Comparison of ENCODE assay signal across 8 mouse cellular contexts in the genomic region with DNA sequence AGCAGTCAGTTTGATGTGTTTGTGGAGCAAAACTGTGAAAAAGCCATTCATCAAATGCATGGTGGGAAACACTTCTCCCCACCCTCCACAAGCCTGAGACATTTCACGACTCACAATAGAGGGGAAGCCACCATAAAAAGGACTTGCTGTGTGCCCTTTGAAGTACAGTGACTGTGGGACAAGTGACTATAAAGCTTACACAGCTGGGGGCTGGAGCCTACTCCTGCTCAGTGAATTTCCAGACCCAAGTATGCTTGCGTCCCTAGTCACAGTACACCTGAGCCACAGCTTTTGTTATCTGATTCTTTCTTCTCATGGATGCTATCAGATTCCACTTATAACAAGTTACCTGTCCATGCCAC.
DNase-seq lines count a peak whose midpoint lies in the region; ATAC-seq lines count a peak whose summit lies in the region.

No protein-coding gene starts in this region.

- intact Hi-C loops in gastrocnemius, postnatal 14 days (cut with DNase I; ENCODE audit: low total_unique reads) = no loop called here

- WGBS in heart, embryonic 14.5 days = 63% methylated on average over 2 of the region's 2 CpGs
- 10% methylated on average over 2 of the region's 2 CpGs for whole genome bisulfite sequencing in limb, embryonic 11.5 days

- peak overlapping the region; percentile 42; the same call in 1 of the 2 replicates for H3K4me2 ChIP-seq in heart, embryonic 14.5 days (ENCODE audit: low read length)
- no peak overlapping the region; the same call in 1 of the 2 replicates for H3K4me2 ChIP-seq in limb, embryonic 11.5 days (ENCODE audit: low read depth, severe bottlenecking)

- H3K36me3 ChIP-seq in heart, embryonic 14.5 days (ENCODE audit: control insufficient read depth, insufficient read depth, low read length) = no peaks in the 10 kb centered on the region
- H3K36me3 ChIP-seq in limb, embryonic 11.5 days (ENCODE audit: control insufficient read depth, insufficient read depth, low read length) = no peaks in the 10 kb centered on the region

- H3K4me1 ChIP-seq in heart, embryonic 14.5 days (ENCODE audit: control insufficient read depth in 2 of 2, insufficient read depth in 2 of 2, low read length in 2 of 2) = peaks cover 27 to 43% of the 10 kb centered on the region in 2 experiments
- peaks cover 18% of the 10 kb centered on the region for H3K4me1 ChIP-seq in limb, embryonic 11.5 days (ENCODE audit: control insufficient read depth, insufficient read depth, low read length)

- no peak overlapping the region for H3K4me3 ChIP-seq in heart, embryonic 14.5 days (ENCODE audit: control insufficient read depth in 1 of 2, insufficient read depth in 1 of 2, low read depth in 1 of 2, low read length in 2 of 2)
- no peak overlapping the region for H3K4me3 ChIP-seq in limb, embryonic 11.5 days (ENCODE audit: low read depth, low read length)

- peak overlapping the region; percentile 72 to 76 for H3K27ac ChIP-seq in heart, embryonic 14.5 days (replicated peaks in 1 of 2; ENCODE audit: control insufficient read depth in 1 of 2, insufficient read depth in 1 of 2, low read depth in 2 of 2, low read length in 2 of 2)
- H3K27ac ChIP-seq in limb, embryonic 11.5 days (replicated peaks; ENCODE audit: low read depth, low read length) = peak overlapping the region; percentile 36; the same call in 1 of the 2 replicates

- DNase-seq in heart, postnatal 4 days = no peak
- DNase-seq in thymus, postnatal 0 days (ENCODE audit: low spot score) = peak; percentile 30
- DNase-seq in thymus, postnatal 10 days (ENCODE audit: low spot score in 2 of 2) = no peak
- no peak for DNase-seq in limb, embryonic 11.5 days (ENCODE audit: low spot score)
- no peak for DNase-seq in gastrocnemius, postnatal 14 days
- no peak for DNase-seq in layer of hippocampus, adult 9-11 months
- DNase-seq in layer of hippocampus, postnatal 10 days (ENCODE audit: low spot score in 2 of 2) = no peak

- H3K27me3 ChIP-seq in heart, embryonic 14.5 days (ENCODE audit: control insufficient read depth, insufficient read depth, low read length) = no peaks in the 10 kb centered on the region
- no peaks in the 10 kb centered on the region for H3K27me3 ChIP-seq in limb, embryonic 11.5 days (ENCODE audit: control insufficient read depth, insufficient read depth, low read length)

- ATAC-seq in heart, embryonic 14.5 days (ENCODE audit: insufficient number of reproducible peaks, insufficient read depth, low FRiP score, low read depth) = no peak
- ATAC-seq in limb, embryonic 11.5 days (ENCODE audit: insufficient number of reproducible peaks, low FRiP score, low TSS enrichment, low read depth) = peak; percentile 54; the same call in 1 of the 2 replicates

- H3K9me3 ChIP-seq in heart, embryonic 14.5 days (ENCODE audit: control insufficient read depth, low read length) = no peaks in the 10 kb centered on the region
- H3K9me3 ChIP-seq in limb, embryonic 11.5 days (ENCODE audit: control insufficient read depth, low read length) = no peaks in the 10 kb centered on the region

- H3K9ac ChIP-seq in heart, embryonic 14.5 days (ENCODE audit: low read length) = peak overlapping the region; percentile 21; the same call in 1 of the 2 replicates
- H3K9ac ChIP-seq in limb, embryonic 11.5 days (ENCODE audit: low read length) = no peak overlapping the region
